Mouse (Mus musculus): ENCODE measurements around the gene Crtap. TPM values are rescaled to one million over a fixed set of nuclear protein-coding genes. Genes with fewer than 3 reads are reported as not detected.
A peak's percentile ranks its signal among the peaks of the same experiment; 100 is the strongest.

Gene Crtap
- 10 to 100 TPM; 28.5 to 31.2 TPM for total RNA-seq (2021)
- 67.7 and 97.4 TPM in 2 replicates for polyA plus RNA-seq (2012; rRNA removed)
- long read RNA-seq, transcript Crtap-201 (7 exons, 1,674 nt) = major isoform, 21 of 24 reads
- long read RNA-seq, partial matches to known transcripts = 1 of 24 reads
- long read RNA-seq, other reads (novel, unspliced or antisense) = 2 of 24 reads

DNA sequence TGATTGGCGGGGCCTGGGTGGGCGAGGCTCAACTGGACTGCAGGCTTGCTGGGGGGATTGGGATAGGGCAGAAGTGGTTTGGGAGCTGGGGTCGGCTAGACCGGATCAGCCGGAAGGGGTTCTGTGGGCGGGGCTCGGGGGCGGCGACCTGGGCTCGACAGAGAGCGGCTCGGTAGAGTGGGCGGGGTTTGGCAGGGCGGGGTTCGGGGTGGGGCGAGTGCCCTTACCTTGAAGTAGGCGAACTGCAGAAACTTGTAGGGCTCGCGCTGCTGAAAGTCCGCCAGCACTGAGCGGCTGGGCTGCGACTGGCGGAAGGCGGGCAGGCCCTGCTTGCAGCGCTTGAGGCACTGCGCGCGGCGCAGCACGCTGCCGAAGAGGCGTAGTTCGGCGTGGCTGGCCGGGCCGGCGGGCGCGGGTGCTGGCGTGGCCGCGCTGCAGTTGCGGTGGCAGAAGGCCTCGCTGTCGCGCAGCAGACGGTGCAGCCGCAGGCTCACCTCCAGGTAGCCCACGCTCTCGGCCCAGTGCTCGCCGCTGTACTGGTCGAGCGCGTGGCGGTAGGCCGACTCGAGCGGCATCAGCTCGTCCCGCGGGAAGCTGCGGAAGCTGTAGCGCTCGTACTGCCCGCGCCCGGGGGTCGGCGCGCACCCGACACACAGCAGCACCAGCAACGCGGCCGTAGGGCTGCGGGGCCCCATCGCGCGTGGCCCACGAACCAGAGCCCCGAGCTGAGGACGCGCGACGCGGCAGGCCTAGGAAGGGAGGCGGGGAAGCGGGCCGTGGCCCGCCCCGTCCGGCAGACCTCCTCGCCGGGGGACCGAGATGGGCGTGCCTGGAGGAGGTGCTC is at the start of gene Crtap:
TSS of gene Crtap (minus strand) at position 771 of the 844 bp plus-strand sequence.
- H3K27ac ChIP-seq = peak within 1 kb of the TSS; percentile 69
- no peaks in the 10 kb centered on the region for H3K79me2 ChIP-seq (replicated peaks; ENCODE audit: control insufficient read depth, insufficient read depth, low read length)
- peak within 1 kb of the TSS; percentile 63 for H3K4me3 ChIP-seq
- intact Hi-C loops (cut with DNase I) = loop anchor here (10.0 kb wide), 1 partner anchor 405 kb away; no protein-coding TSS in a partner anchor
- H3K27me3 ChIP-seq (ENCODE audit: control insufficient read depth, insufficient read depth, low read length) = no peaks in the 10 kb centered on the region
- peak within 1 kb of the TSS; percentile 84 for H3K9ac ChIP-seq (ENCODE audit: low read depth, low read length)
- DNase-seq = peak; percentile 80 to 82
- no peaks in the 10 kb centered on the region for H3K36me3 ChIP-seq (ENCODE audit: control insufficient read depth, insufficient read depth, low read length)
- WGBS = 2% methylated on average over 89 of the region's 96 CpGs
- H3K4me1 ChIP-seq (ENCODE audit: control insufficient read depth, insufficient read depth, low read length) = peaks cover 3% of the 10 kb centered on the region; the same call in 1 of the 2 replicates
- TF ChIP-seq EP300 (IDR thresholded peaks at IDR 0.05; ENCODE audit: insufficient read depth, low read depth, low read length) = no peak
- TF ChIP-seq CTCF (IDR thresholded peaks at IDR 0.05) = no peak
- no peak for TF ChIP-seq POLR2A (IDR thresholded peaks at IDR 0.05; ENCODE audit: insufficient read depth, low read depth, low read length)

DNA sequence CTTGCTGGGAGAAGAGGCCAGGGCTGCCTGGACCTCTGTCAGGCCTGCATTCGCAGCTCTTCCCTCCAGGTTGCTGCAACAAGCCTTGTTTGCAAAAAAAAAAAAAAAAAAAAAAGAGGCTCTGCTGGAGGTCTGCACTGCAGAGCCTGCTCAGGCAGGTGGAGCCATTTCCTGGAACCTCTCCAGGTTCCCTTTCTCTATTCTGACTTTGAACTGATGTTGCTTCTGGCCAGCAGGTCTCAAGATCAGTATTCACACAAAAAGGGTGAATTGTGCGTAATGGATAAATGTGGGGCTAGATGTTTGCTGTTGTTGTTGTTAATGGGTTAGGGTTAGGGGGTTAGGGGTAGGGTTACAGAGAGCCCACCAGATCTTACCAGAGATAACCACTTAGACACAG is 45.2 kb upstream of the Crtap start:
- WGBS = 96% methylated on average over 2 of the region's 2 CpGs
- intact Hi-C loops (cut with DNase I) = no loop called here
- TF ChIP-seq POLR2A (IDR thresholded peaks at IDR 0.05; ENCODE audit: insufficient read depth, low read depth, low read length) (no peak), EP300 (IDR thresholded peaks at IDR 0.05; ENCODE audit: insufficient read depth, low read depth, low read length) (no peak), CTCF (IDR thresholded peaks at IDR 0.05) (no peak)
- Histone ChIP-seq H3K27ac (no peak overlapping the region), H3K9ac (ENCODE audit: low read depth, low read length) (no peak overlapping the region), H3K4me1 (ENCODE audit: control insufficient read depth, insufficient read depth, low read length) (no peaks in the 10 kb centered on the region), H3K36me3 (ENCODE audit: control insufficient read depth, insufficient read depth, low read length) (no peaks in the 10 kb centered on the region), H3K4me3 (no peak overlapping the region), H3K79me2 (replicated peaks; ENCODE audit: control insufficient read depth, insufficient read depth, low read length) (no peaks in the 10 kb centered on the region), H3K27me3 (ENCODE audit: control insufficient read depth, insufficient read depth, low read length) (no peaks in the 10 kb centered on the region)
- no peak for DNase-seq

DNA sequence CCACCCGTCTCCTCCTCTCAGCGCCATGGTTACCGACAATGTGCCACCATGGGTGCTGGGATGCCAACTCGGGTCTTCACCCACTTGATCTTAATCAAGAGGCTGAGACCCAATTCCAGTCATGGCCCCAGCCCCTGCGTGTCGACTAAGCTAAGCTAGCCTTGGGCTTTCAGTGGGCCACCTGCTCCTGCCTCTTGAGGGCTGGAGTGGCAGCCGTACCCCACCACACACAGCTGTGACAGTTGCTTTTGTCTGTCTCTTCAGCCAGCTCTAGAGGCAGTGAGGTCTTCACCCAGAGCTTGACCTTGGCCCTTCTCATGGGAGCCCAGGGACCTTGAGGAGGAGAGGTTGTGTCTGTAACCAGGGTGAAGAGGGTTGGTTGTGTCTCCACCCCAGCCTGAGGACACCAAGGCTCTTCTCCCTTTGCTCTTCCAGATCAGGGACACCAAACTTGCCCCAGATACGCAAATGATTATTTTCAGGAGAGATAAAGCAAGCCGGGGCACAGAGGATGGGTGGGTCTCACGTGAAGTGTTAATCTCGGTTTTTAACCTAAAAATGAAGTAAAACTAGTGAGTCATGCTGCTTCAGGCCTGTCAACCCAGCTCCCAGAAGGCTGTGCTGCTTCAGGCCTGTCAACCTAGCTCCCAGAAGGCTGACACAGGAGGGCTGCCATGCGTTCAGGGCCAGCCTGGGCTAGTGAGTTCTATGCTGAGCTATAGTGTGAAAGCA is 37.8 kb upstream of the Crtap start:
- H3K4me3 ChIP-seq = no peak overlapping the region
- H3K27ac ChIP-seq = no peak overlapping the region
- no peak overlapping the region for H3K9ac ChIP-seq (ENCODE audit: low read depth, low read length)
- 84% methylated on average over 12 of the region's 12 CpGs for WGBS
- no peaks in the 10 kb centered on the region for H3K79me2 ChIP-seq (replicated peaks; ENCODE audit: control insufficient read depth, insufficient read depth, low read length)
- H3K27me3 ChIP-seq (ENCODE audit: control insufficient read depth, insufficient read depth, low read length) = no peaks in the 10 kb centered on the region
- no peaks in the 10 kb centered on the region for H3K36me3 ChIP-seq (ENCODE audit: control insufficient read depth, insufficient read depth, low read length)
- no peak for DNase-seq
- no peaks in the 10 kb centered on the region for H3K4me1 ChIP-seq (ENCODE audit: control insufficient read depth, insufficient read depth, low read length)
- intact Hi-C loops (cut with DNase I) = no loop called here
- no peak for TF ChIP-seq CTCF (IDR thresholded peaks at IDR 0.05)
- no peak for TF ChIP-seq EP300 (IDR thresholded peaks at IDR 0.05; ENCODE audit: insufficient read depth, low read depth, low read length)
- TF ChIP-seq POLR2A (IDR thresholded peaks at IDR 0.05; ENCODE audit: insufficient read depth, low read depth, low read length) = no peak

DNA sequence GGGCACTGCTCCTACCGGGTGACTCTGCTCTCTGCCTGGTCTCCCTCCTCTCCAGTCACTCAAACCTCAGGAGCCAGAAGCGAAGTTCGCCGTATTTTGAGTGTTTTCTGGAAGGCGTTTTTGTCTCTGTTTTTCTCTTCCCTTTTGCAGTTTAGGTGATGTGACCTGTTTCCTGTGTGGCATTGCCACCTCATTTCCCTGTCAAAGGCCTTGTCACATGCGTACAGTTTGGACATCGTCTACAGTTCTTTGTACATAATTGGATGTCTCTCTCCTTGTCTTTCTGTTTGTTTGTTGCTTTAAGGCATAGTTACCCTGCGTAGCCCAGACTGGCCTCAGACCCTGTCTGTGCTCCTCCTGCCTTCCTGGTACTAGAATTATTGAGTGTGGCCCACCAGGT is 37.0 kb upstream of the Crtap start:
- intact Hi-C loops (cut with DNase I) = no loop called here
- H3K27me3 ChIP-seq (ENCODE audit: control insufficient read depth, insufficient read depth, low read length) = no peaks in the 10 kb centered on the region
- no peaks in the 10 kb centered on the region for H3K79me2 ChIP-seq (replicated peaks; ENCODE audit: control insufficient read depth, insufficient read depth, low read length)
- no peaks in the 10 kb centered on the region for H3K4me1 ChIP-seq (ENCODE audit: control insufficient read depth, insufficient read depth, low read length)
- H3K27ac ChIP-seq = no peak overlapping the region
- no peak overlapping the region for H3K9ac ChIP-seq (ENCODE audit: low read depth, low read length)
- no peak for DNase-seq
- H3K36me3 ChIP-seq (ENCODE audit: control insufficient read depth, insufficient read depth, low read length) = no peaks in the 10 kb centered on the region
- 91% methylated on average over 8 of the region's 8 CpGs for WGBS
- TF ChIP-seq POLR2A (IDR thresholded peaks at IDR 0.05; ENCODE audit: insufficient read depth, low read depth, low read length) = no peak
- TF ChIP-seq CTCF (IDR thresholded peaks at IDR 0.05) = no peak
- TF ChIP-seq EP300 (IDR thresholded peaks at IDR 0.05; ENCODE audit: insufficient read depth, low read depth, low read length) = no peak
- no peak overlapping the region for H3K4me3 ChIP-seq

DNA sequence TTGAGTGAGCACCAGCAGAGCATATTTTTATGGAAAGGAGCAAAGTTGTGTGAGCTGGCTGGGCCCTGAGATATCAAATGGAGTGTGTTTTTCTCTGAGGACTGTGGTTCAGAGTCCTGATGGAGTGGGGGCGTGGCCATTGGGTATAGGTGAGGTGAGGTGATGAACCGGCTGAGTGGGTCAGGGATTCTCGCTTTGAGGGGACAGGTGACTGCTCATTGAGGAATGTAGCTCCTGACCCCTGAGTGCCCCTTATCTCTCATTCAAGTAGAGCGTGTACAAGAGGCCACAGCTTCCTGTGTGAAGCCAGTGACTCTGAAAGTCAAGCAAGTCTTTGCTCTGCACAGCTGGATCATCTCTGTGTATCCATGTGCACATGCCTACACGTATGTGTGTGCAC is 35.7 kb upstream of the Crtap start:
- Histone ChIP-seq H3K4me1 (ENCODE audit: control insufficient read depth, insufficient read depth, low read length) (no peaks in the 10 kb centered on the region), H3K27ac (no peak overlapping the region), H3K79me2 (replicated peaks; ENCODE audit: control insufficient read depth, insufficient read depth, low read length) (no peaks in the 10 kb centered on the region), H3K9ac (ENCODE audit: low read depth, low read length) (no peak overlapping the region), H3K36me3 (ENCODE audit: control insufficient read depth, insufficient read depth, low read length) (no peaks in the 10 kb centered on the region), H3K4me3 (no peak overlapping the region), H3K27me3 (ENCODE audit: control insufficient read depth, insufficient read depth, low read length) (no peaks in the 10 kb centered on the region)
- TF ChIP-seq POLR2A (IDR thresholded peaks at IDR 0.05; ENCODE audit: insufficient read depth, low read depth, low read length) = no peak
- TF ChIP-seq CTCF (IDR thresholded peaks at IDR 0.05) = no peak
- TF ChIP-seq EP300 (IDR thresholded peaks at IDR 0.05; ENCODE audit: insufficient read depth, low read depth, low read length) = no peak
- WGBS = 90% methylated on average over 5 of the region's 5 CpGs
- DNase-seq = no peak
- intact Hi-C loops (cut with DNase I) = no loop called here
